In genomic region chr16:25058051-25058747, GRCm38 (mm10) we compare ENCODE assay signal across 7 mouse cellular contexts.
DNase-seq lines count a peak whose midpoint lies in the region; ATAC-seq and TF ChIP-seq lines count a peak whose summit lies in the region.

No protein-coding gene starts in this region.

- TF ChIP-seq EP300 in lung, postnatal 0 days (IDR thresholded peaks at IDR 0.05), result no peak

- 35% methylated on average over 11 of the region's 11 CpGs for WGBS in lung, postnatal 0 days
- 13% methylated on average over 11 of the region's 11 CpGs for WGBS in forebrain, embryonic 13.5 days
- WGBS in limb, embryonic 14.5 days, result 34% methylated on average over 11 of the region's 11 CpGs
- WGBS in stomach, embryonic 16.5 days, result 44% methylated on average over 11 of the region's 11 CpGs

- H3K4me2 ChIP-seq in lung, postnatal 0 days (replicated peaks; ENCODE audit: low read depth, low read length), result peak overlapping the region; percentile 61
- peak overlapping the region; percentile 65 for H3K4me2 ChIP-seq in forebrain, embryonic 13.5 days
- H3K4me2 ChIP-seq in limb, embryonic 14.5 days (replicated peaks; ENCODE audit: low read depth, low read length, severe bottlenecking), result peak overlapping the region; percentile 70
- peak overlapping the region; percentile 60 for H3K4me2 ChIP-seq in stomach, embryonic 16.5 days (ENCODE audit: low read depth, low read length)

- no peak for TF ChIP-seq CTCF in lung, postnatal 0 days (IDR thresholded peaks at IDR 0.05)

- 0 out of 2 replicates have a peak overlapping the region, but pooled peaks have one; percentile 51 for H3K4me3 ChIP-seq in lung, postnatal 0 days (ENCODE audit: low read depth, low read length)
- H3K4me3 ChIP-seq in forebrain, embryonic 13.5 days, result peak overlapping the region; percentile 52
- H3K4me3 ChIP-seq in limb, embryonic 14.5 days (replicated peaks; ENCODE audit: low read length), result peak overlapping the region; percentile 54
- peak overlapping the region; percentile 56 for H3K4me3 ChIP-seq in stomach, embryonic 16.5 days (replicated peaks; ENCODE audit: low read length)

- no peaks in the 10 kb centered on the region for H3K36me3 ChIP-seq in lung, postnatal 0 days (ENCODE audit: insufficient read depth, low read length)
- no peaks in the 10 kb centered on the region for H3K36me3 ChIP-seq in forebrain, embryonic 13.5 days (ENCODE audit: poor library complexity, severe bottlenecking)
- no peaks in the 10 kb centered on the region for H3K36me3 ChIP-seq in limb, embryonic 14.5 days (ENCODE audit: control insufficient read depth, insufficient read depth, low read length)
- H3K36me3 ChIP-seq in stomach, embryonic 16.5 days (ENCODE audit: control insufficient read depth, insufficient read depth, low read length), result no peaks in the 10 kb centered on the region

- ATAC-seq in lung, postnatal 0 days, result no peak
- peak; percentile 2; the same call in 1 of the 2 replicates for ATAC-seq in forebrain, embryonic 13.5 days
- no peak for ATAC-seq in limb, embryonic 14.5 days (ENCODE audit: low FRiP score, low read depth)
- ATAC-seq in stomach, embryonic 16.5 days (ENCODE audit: insufficient read depth, low FRiP score), result no peak

- H3K9me3 ChIP-seq in lung, postnatal 0 days (ENCODE audit: low read length), result no peaks in the 10 kb centered on the region
- no peaks in the 10 kb centered on the region for H3K9me3 ChIP-seq in forebrain, embryonic 13.5 days (replicated peaks)
- no peaks in the 10 kb centered on the region for H3K9me3 ChIP-seq in limb, embryonic 14.5 days (ENCODE audit: control insufficient read depth, low read length)
- no peaks in the 10 kb centered on the region for H3K9me3 ChIP-seq in stomach, embryonic 16.5 days (replicated peaks; ENCODE audit: control insufficient read depth, low read length)

- H3K27ac ChIP-seq in lung, postnatal 0 days (ENCODE audit: low read length), result peak overlapping the region; percentile 99
- peak overlapping the region; percentile 98 for H3K27ac ChIP-seq in forebrain, embryonic 13.5 days
- H3K27ac ChIP-seq in limb, embryonic 14.5 days (replicated peaks; ENCODE audit: low read depth, low read length), result peak overlapping the region; percentile 92
- H3K27ac ChIP-seq in stomach, embryonic 16.5 days (ENCODE audit: low read length), result peak overlapping the region; percentile 98

- TF ChIP-seq POLR2A in limb, embryonic 14.5 days (IDR thresholded peaks at IDR 0.05; ENCODE audit: borderline replicate concordance, extremely low read depth, insufficient read depth, insufficient read length), result no peak

- H3K4me1 ChIP-seq in lung, postnatal 0 days (ENCODE audit: insufficient read depth, low read depth, low read length), result peaks cover 16% of the 10 kb centered on the region; the same call in 1 of the 2 replicates
- peaks cover 34% of the 10 kb centered on the region for H3K4me1 ChIP-seq in forebrain, embryonic 13.5 days
- H3K4me1 ChIP-seq in limb, embryonic 14.5 days (ENCODE audit: control insufficient read depth, insufficient read depth, low read length), result peaks cover 14% of the 10 kb centered on the region
- H3K4me1 ChIP-seq in stomach, embryonic 16.5 days (ENCODE audit: control insufficient read depth, insufficient read depth, low read length), result peaks cover 19% of the 10 kb centered on the region

- peak; percentile 41 for DNase-seq in lung, postnatal 0 days (ENCODE audit: low spot score)
- no peak for DNase-seq in lung, postnatal 14 days
- no peak for DNase-seq in limb, embryonic 14.5 days (ENCODE audit: low spot score)
- no peak for DNase-seq in right cerebral cortex, adult 18-20 months
- no peak for DNase-seq in frontal cortex, postnatal 10 days (ENCODE audit: low spot score in 2 of 2)

- H3K9ac ChIP-seq in lung, postnatal 0 days (replicated peaks; ENCODE audit: low read depth), result no peak overlapping the region
- peak overlapping the region; percentile 71 for H3K9ac ChIP-seq in forebrain, embryonic 13.5 days
- peak overlapping the region; percentile 72; the same call in 1 of the 2 replicates for H3K9ac ChIP-seq in limb, embryonic 14.5 days (ENCODE audit: low read depth, low read length, severe bottlenecking)
- peak overlapping the region; percentile 79 for H3K9ac ChIP-seq in stomach, embryonic 16.5 days (ENCODE audit: low read length)

- no peaks in the 10 kb centered on the region for H3K27me3 ChIP-seq in lung, postnatal 0 days (replicated peaks; ENCODE audit: insufficient read depth, low read length)
- no peaks in the 10 kb centered on the region for H3K27me3 ChIP-seq in forebrain, embryonic 13.5 days
- no peaks in the 10 kb centered on the region for H3K27me3 ChIP-seq in limb, embryonic 14.5 days (ENCODE audit: control insufficient read depth, insufficient read depth, low read length)
- H3K27me3 ChIP-seq in stomach, embryonic 16.5 days (ENCODE audit: control insufficient read depth, insufficient read depth, low read length), result no peaks in the 10 kb centered on the region
